Mouse (Mus musculus) skeletal muscle tissue, adult 2 months (tissue): ENCODE data around the gene Ttk.

Experiments used
- DNase-seq: peaks from one replicate; pipeline ENCODE4 v3.0.0-alpha.2; 2012; ENCODE audit warnings: low read depth, low spot score

The Ttk gene

DNA sequence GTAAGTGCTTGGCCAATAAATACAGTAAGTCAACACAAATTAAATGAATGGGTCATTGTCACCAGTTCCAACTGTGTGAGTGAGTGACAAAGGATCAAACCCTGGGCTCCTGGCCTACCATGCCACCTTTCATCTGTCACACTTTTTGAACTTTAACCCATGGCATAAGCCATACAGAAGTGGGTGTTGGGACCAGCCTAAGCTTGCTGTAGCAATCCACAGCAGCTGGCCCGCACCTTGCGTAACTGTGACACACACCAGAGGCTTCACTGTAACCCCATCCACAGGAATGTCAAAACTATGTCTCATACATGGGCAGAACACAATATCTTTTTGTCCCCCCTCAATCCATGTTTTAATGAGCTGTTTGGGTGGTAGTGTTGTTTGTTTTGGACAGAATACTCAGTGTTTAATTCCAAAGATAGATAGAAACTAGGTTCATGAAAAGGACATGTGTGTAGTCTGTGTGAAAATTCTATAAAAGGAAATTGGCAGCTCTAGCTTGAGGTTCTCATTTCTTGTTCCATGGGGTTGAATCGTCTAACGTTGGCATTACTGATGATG lies 59.4 kb downstream of the Ttk start:
- DNase-seq, result no peak

GRCm38 (mm10) chr9:83902086-83902485 lies 67.6 kb downstream of the Ttk start:
- no peak for DNase-seq

- no peak for DNase-seq
Observed at GRCm38 (mm10) chr9:83905820-83906219, 71.3 kb downstream of the Ttk start.

DNA sequence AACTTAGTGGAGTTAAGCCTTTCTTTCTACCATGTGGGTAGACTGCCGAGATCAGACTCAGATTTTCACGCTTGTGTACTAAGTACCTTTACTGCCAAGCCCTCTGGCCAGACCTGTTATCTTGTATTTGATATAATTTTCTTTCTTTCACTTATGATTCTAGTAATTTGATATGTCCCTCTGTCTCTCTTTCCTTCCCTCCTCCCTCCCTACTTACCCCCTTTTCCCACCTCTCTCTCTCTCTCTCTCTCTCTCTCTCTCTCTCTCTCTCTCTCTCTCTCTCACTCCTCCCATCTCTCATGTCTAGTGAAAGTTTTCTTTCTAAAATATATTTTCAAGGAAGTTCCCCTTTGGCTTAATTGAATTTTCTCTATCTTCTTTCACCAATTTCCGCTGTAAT lies 72.5 kb downstream of the Ttk start:
- no peak for DNase-seq

- DNase-seq, result no peak
Observed at GRCm38 (mm10) chr9:83909836-83910235, 75.3 kb downstream of the Ttk start.

DNA sequence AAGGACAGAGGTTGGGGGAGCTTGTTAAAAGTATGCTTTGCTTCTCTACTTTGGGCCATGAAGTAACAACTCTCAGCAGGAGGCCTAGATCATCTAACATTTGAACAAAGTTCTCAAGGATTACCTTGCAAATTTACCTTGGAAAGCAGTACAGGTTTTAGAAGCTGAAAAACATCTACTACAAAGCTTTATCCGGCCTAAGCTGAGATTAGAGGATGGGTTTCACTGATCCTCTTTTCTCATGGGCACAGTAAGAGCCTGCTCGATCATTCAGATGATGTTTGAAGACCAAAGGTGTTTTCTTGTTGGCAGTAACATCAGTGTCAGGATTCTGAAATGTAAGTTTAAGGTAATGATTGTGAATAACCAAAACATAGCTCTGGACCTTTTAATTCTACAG lies 76.4 kb downstream of the Ttk start:
- DNase-seq, result no peak
